21 mouse cellular contexts compared by ENCODE assay signal in the genomic region with DNA sequence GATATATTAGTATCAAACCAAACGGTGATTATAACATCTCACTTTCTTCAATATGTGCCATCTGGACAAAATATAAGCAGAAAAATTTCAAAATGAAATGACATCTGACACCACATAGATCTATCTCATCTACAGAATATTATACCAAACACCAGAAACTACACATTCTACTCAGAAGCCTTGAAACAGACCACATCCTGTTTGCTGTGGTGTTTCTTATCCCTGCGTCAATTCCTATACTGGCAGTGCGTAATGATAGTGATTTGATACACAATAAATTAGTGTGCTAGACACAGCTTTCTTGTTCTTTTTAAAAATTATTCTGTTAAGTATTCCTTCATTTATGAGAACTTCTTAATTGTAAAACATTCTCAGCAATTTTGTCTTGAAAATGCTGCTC.
"Had no signal": no experiment of that assay in that cellular context is flagged by ENCODE, and none has a peak within 500 bp of the region (broad histone marks: within the 10 kb centered on the region; RNA-seq: fewer than 3 reads in every experiment).

No protein-coding gene starts in this region.

- H3K27ac ChIP-seq: kidney, embryonic 15.5 days; limb, embryonic 12.5 days; limb, embryonic 15.5 days; liver, embryonic 14.5 days; macrophage; midbrain, embryonic 12.5 days; stomach, embryonic 15.5 days had no signal

- H3K9me3 ChIP-seq: kidney, embryonic 15.5 days; limb, embryonic 12.5 days; limb, embryonic 15.5 days; midbrain, embryonic 12.5 days; stomach, embryonic 15.5 days had no signal

- H3K4me3 ChIP-seq: kidney, embryonic 15.5 days; limb, embryonic 12.5 days; limb, embryonic 15.5 days; midbrain, embryonic 12.5 days; myocyte; stomach, embryonic 15.5 days had no signal

- H3K9ac ChIP-seq: kidney, embryonic 15.5 days; limb, embryonic 12.5 days; limb, embryonic 15.5 days; liver, embryonic 14.5 days; liver, postnatal 0 days; lung, embryonic 14.5 days; midbrain, embryonic 12.5 days; stomach, embryonic 15.5 days had no signal

- ATAC-seq: liver, postnatal 0 days; lung, postnatal 0 days; midbrain, embryonic 16.5 days had no signal

- H3K36me3 ChIP-seq: kidney, embryonic 15.5 days; limb, embryonic 12.5 days; limb, embryonic 15.5 days; midbrain, embryonic 12.5 days; stomach, embryonic 15.5 days had no signal

- DNase-seq: kidney, adult 8-10 months; kidney, postnatal 10 days; kidney, postnatal 4 days; left cerebral cortex, postnatal 4 days; liver, postnatal 0 days; lung, embryonic 14.5 days; right cerebral cortex, postnatal 25 days; spleen, adult 18-20 months; thymus, postnatal 14 days; thymus, postnatal 4 days had no signal

- H3K27me3 ChIP-seq: kidney, embryonic 15.5 days; limb, embryonic 12.5 days; limb, embryonic 15.5 days; midbrain, embryonic 12.5 days; stomach, embryonic 15.5 days had no signal

- H3K4me1 ChIP-seq: limb, embryonic 15.5 days; midbrain, embryonic 12.5 days; stomach, embryonic 15.5 days had no signal

- H3K4me2 ChIP-seq: kidney, embryonic 15.5 days; limb, embryonic 12.5 days; limb, embryonic 15.5 days; liver, embryonic 11.5 days; lung, embryonic 14.5 days; midbrain, embryonic 12.5 days; stomach, embryonic 15.5 days had no signal
